Mouse (Mus musculus) limb, embryonic 11.5 days (tissue): Measurements from ENCODE around the gene Zfp719. TPM values are rescaled to one million over a fixed set of nuclear protein-coding genes. Genes with fewer than 3 reads are reported as not detected.

Experiments
- polyA plus RNA-seq: library from polyadenylated mRNA; unstranded; fragments of >200 nt; fragmentation: Nextera tagmentation; extraction: Ambion mirVana; gene quantifications from 2 replicates; pipeline ENCODE4 v1.2.1, GENCODE M21; 2014

Zfp719 gene
- polyA plus RNA-seq, 1 experiment from 2014 or later = 17.0 TPM

Other genes starting within 250 kb of the Zfp719 start
- gene Siglecf, start 228.3 kb upstream of the Zfp719 start, polyA plus RNA-seq = 0.09 and 0.32 TPM in 2 replicates
- 0.09 TPM in 1 of 2 replicates, not detected in the other for gene Siglecg, start 171.4 kb upstream of the Zfp719 start, polyA plus RNA-seq
- gene Lim2, start 151.9 kb upstream of the Zfp719 start, polyA plus RNA-seq = not detected in 2 replicates
- 0.67 TPM in 1 of 2 replicates, not detected in the other for gene Nkg7, start 142.5 kb upstream of the Zfp719 start, polyA plus RNA-seq
- gene Cldnd2, start 138.8 kb upstream of the Zfp719 start, polyA plus RNA-seq = not detected in 2 replicates
- 243 and 251 TPM in 2 replicates for gene Etfb, start 135.5 kb upstream of the Zfp719 start, polyA plus RNA-seq
- 0.31 TPM in 1 of 2 replicates, not detected in the other for gene Gm45233, start 135.5 kb upstream of the Zfp719 start, polyA plus RNA-seq
- gene Vsig10l, start 116.5 kb upstream of the Zfp719 start, polyA plus RNA-seq = 1.4 and 2.0 TPM in 2 replicates
- 0.79 and 1.2 TPM in 2 replicates for gene Iglon5, start 89.5 kb upstream of the Zfp719 start, polyA plus RNA-seq
- not detected in 2 replicates for gene 4931406B18Rik, start 73.7 kb upstream of the Zfp719 start, polyA plus RNA-seq
- gene Cd33, start 35.2 kb upstream of the Zfp719 start, polyA plus RNA-seq = 0.98 and 1.2 TPM in 2 replicates
- 5.1 and 5.9 TPM in 2 replicates for gene Zfp658, start 17.4 kb upstream of the Zfp719 start, polyA plus RNA-seq
- gene Zfp819, start 27.6 kb downstream of the Zfp719 start, polyA plus RNA-seq = 0.79 and 1.1 TPM in 2 replicates
- gene Ceacam18, start 55.1 kb downstream of the Zfp719 start, polyA plus RNA-seq = not detected in 2 replicates
- 0.17 and 0.33 TPM in 2 replicates for gene Siglece, start 80.6 kb downstream of the Zfp719 start, polyA plus RNA-seq
- 10.5 and 10.8 TPM in 2 replicates for gene Ctu1, start 92.4 kb downstream of the Zfp719 start, polyA plus RNA-seq
- gene Klk14, start 110.8 kb downstream of the Zfp719 start, polyA plus RNA-seq = not detected in 2 replicates
- gene Klk13, start 133.0 kb downstream of the Zfp719 start, polyA plus RNA-seq = 0.48 and 1.0 TPM in 2 replicates
- not detected in 2 replicates for gene Klk12, start 189.3 kb downstream of the Zfp719 start, polyA plus RNA-seq
- not detected in 2 replicates for gene Klk11, start 195.0 kb downstream of the Zfp719 start, polyA plus RNA-seq
- gene Klk10, start 201.4 kb downstream of the Zfp719 start, polyA plus RNA-seq = 0.15 TPM in 1 of 2 replicates, not detected in the other
- gene Klk9, start 212.3 kb downstream of the Zfp719 start, polyA plus RNA-seq = not detected in 2 replicates
- gene Klk8, start 218.0 kb downstream of the Zfp719 start, polyA plus RNA-seq = 15.8 and 16.1 TPM in 2 replicates
- 0.23 TPM in 1 of 2 replicates, not detected in the other for gene Klk7, start 231.7 kb downstream of the Zfp719 start, polyA plus RNA-seq
- gene Klk6, start 244.9 kb downstream of the Zfp719 start, polyA plus RNA-seq = 0.24 TPM in 1 of 2 replicates, not detected in the other